Mouse (Mus musculus): ENCODE measurements at regions not wholly inside any gene's neighbourhood (a gene's known extent, or its start where the extent isn't known, plus 50 kb on each side); places are given as distances from the start of the nearest gene placed in this dataset.
A peak's percentile ranks its signal among the peaks of the same experiment; 100 is the strongest.

GRCm38 (mm10) chr15:60693751-60694500, 159.7 kb downstream of the Fam84b start:
- TF ChIP-seq CTCF (IDR thresholded peaks at IDR 0.05; ENCODE audit: borderline replicate concordance, extremely low read depth, insufficient read depth, insufficient read length) (peak; percentile 25; the same call in 1 of the 2 replicates), POLR2A (IDR thresholded peaks at IDR 0.05; ENCODE audit: borderline replicate concordance, extremely low read depth, insufficient read depth, insufficient read length, poor library complexity, severe bottlenecking) (no peak)

All from brain, embryonic 14.5 days (tissue).